Mouse (Mus musculus): Measurements from ENCODE around the gene Ikzf1. TPM values are rescaled to one million over a fixed set of nuclear protein-coding genes. Genes with fewer than 3 reads are reported as not detected.

Gene Ikzf1
- total and polyA plus RNA-seq, 3 experiments, result 60.5 to 214 (median 143) TPM

DNA sequence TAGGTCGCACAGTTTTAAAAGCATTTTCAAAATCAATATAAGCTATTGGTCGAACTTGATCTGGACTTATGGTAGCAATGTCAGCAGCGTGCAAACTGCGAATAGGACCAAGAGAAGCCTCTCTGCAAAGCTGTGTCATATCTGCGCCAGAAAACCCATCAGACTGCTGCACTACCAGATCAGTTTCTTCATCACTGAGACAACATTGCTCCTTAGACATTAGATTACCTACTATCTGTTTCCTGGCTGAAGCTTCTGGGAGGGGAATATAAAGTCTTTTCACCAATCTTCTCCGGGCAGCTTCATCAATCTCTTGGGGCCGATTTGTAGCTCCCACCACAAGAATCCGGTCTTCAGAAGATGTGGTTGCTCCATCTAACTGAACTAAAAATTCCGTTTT, 116.3 kb downstream of the Ikzf1 start:
- peak overlapping the region; percentile 39; the same call in 1 of the 2 replicates for H3K4me3 ChIP-seq (ENCODE audit: low read depth, low read length)
- ATAC-seq (ENCODE audit: extremely low read depth, insufficient number of reproducible peaks, low FRiP score, poor library complexity, severe bottlenecking), result peak; percentile 68
- no peaks in the 10 kb centered on the region for H3K27me3 ChIP-seq (ENCODE audit: insufficient read depth, low read length)
- TF ChIP-seq TAL1 (conservative IDR thresholded peaks at IDR 0.05; ENCODE audit: low read depth, low read length) (peak; percentile 67), GATA2 (IDR thresholded peaks at IDR 0.05; ENCODE audit: borderline replicate concordance, low read depth, low read length) (no peak)
- H3K9me3 ChIP-seq (replicated peaks), result no peaks in the 10 kb centered on the region
- H3K4me1 ChIP-seq (ENCODE audit: insufficient read depth, low read depth, low read length), result peaks cover 48% of the 10 kb centered on the region
- peaks cover 78% of the 10 kb centered on the region for H3K36me3 ChIP-seq (replicated peaks)
- peak; percentile 13 for DNase-seq (ENCODE audit: low spot score)

DNA sequence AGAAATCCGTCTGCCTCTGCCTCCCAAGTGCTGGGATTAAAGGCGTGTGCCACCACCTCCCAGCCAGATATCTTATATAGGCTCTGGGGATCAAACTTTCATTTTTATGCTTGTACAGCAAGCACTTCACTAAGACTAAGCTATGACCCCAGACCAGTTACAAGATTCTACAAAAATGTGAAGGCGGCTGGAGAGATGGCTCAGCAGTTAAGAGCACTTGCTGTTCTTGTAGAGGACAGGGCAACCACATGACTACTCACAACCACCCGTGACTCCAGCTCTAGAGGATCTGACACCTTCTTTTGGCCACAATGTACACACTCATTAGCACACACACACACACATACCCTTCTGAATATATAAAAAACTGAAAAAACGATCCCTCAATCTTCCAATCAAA, 119.6 kb downstream of the Ikzf1 start:
- Histone ChIP-seq H3K9me3 (replicated peaks) (no peaks in the 10 kb centered on the region), H3K4me1 (ENCODE audit: insufficient read depth, low read depth, low read length) (peaks cover 60% of the 10 kb centered on the region), H3K27me3 (ENCODE audit: insufficient read depth, low read length) (no peaks in the 10 kb centered on the region), H3K36me3 (replicated peaks) (peaks cover 57% of the 10 kb centered on the region), H3K4me3 (ENCODE audit: low read depth, low read length) (no peak overlapping the region)
- DNase-seq (ENCODE audit: low spot score) (no peak), ATAC-seq (ENCODE audit: extremely low read depth, insufficient number of reproducible peaks, low FRiP score, poor library complexity, severe bottlenecking) (no peak)
- TF ChIP-seq TAL1 (conservative IDR thresholded peaks at IDR 0.05; ENCODE audit: low read depth, low read length) (no peak), GATA1 (IDR thresholded peaks at IDR 0.05; ENCODE audit: borderline replicate concordance, low read length) (no peak), GATA2 (IDR thresholded peaks at IDR 0.05; ENCODE audit: borderline replicate concordance, low read depth, low read length) (no peak), POLR2AphosphoS5 (IDR thresholded peaks at IDR 0.05; ENCODE audit: insufficient replicate concordance, low read depth, low read length) (no peak), CTCF (IDR thresholded peaks at IDR 0.05; ENCODE audit: low read depth, low read length) (no peak)

DNA sequence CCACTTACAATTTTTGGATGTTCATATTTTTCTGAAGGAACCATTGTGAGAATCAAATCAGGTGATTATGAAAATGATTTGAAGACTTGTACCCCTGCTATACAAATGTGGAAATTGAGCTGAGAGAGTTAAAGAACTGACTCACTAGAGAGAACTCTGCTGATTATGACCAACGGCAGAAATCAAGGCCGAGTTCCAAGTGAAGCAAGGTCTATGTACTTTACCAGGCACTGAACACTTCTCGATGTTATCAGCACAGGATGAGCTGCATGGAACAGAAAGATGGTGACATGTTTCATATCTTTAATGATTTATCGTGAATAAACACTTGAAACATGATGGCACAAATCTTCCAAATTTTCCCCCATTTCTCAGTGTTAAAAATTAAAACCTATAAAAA, 121.1 kb downstream of the Ikzf1 start:
- Histone ChIP-seq H3K9me3 (replicated peaks) (no peaks in the 10 kb centered on the region), H3K27me3 (ENCODE audit: insufficient read depth, low read length) (no peaks in the 10 kb centered on the region), H3K36me3 (replicated peaks) (peaks cover 53% of the 10 kb centered on the region), H3K4me3 (ENCODE audit: low read depth, low read length) (no peak overlapping the region), H3K4me1 (ENCODE audit: insufficient read depth, low read depth, low read length) (peaks cover 68% of the 10 kb centered on the region)
- TF ChIP-seq TAL1 (conservative IDR thresholded peaks at IDR 0.05; ENCODE audit: low read depth, low read length) (no peak), CTCF (IDR thresholded peaks at IDR 0.05; ENCODE audit: low read depth, low read length) (no peak), GATA2 (IDR thresholded peaks at IDR 0.05; ENCODE audit: borderline replicate concordance, low read depth, low read length) (no peak), GATA1 (IDR thresholded peaks at IDR 0.05; ENCODE audit: borderline replicate concordance, low read length) (no peak)
- no peak for DNase-seq (ENCODE audit: low spot score)
- no peak for ATAC-seq (ENCODE audit: extremely low read depth, insufficient number of reproducible peaks, low FRiP score, poor library complexity, severe bottlenecking)

DNA sequence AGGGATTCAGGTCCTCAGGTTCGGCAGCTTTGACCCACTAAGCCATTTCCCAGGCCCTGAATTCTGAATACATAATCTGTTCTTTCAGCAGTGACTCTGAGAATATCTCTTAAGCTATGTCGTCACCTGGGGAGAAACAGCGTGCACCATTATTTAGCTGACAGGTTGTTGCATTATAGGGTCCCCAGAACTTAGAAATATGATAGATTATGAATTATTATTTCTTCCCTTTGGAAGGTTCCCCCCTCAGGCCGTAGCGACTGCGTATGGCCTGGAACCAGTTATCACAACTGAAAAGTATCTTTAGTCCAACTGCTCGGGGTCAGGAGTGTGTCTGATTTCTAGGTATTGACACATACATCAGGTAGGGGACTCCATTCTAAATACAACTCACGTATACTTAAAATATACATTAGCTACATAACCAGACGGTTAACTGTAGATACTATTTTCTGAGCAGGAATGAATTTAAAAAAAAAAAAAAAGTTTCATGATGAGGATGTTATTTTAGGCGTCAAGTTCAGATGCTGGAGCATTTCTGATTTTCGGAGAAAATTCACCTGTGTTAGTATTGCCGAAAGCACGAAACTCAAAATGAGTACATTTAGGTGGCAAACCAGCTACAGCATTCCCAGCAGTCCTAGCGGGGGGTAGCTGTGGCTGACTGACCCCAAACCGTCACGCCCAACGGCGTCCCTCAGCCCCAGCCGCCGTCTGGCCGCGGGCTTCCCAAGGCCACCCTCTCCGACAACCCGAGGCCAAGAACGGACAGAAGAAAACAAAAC, 123.4 kb downstream of the Ikzf1 start:
- no peaks in the 10 kb centered on the region for H3K9me3 ChIP-seq (replicated peaks)
- peak overlapping the region; percentile 77 for H3K4me3 ChIP-seq (ENCODE audit: low read depth, low read length)
- H3K36me3 ChIP-seq (replicated peaks), result peaks cover 33% of the 10 kb centered on the region
- DNase-seq (ENCODE audit: low spot score) (no peak), ATAC-seq (ENCODE audit: extremely low read depth, insufficient number of reproducible peaks, low FRiP score, poor library complexity, severe bottlenecking) (no peak)
- no peaks in the 10 kb centered on the region for H3K27me3 ChIP-seq (ENCODE audit: insufficient read depth, low read length)
- H3K4me1 ChIP-seq (ENCODE audit: insufficient read depth, low read depth, low read length), result peaks cover 59% of the 10 kb centered on the region
- TF ChIP-seq POLR2AphosphoS5 (IDR thresholded peaks at IDR 0.05; ENCODE audit: insufficient replicate concordance, low read depth, low read length) (no peak), TAL1 (conservative IDR thresholded peaks at IDR 0.05; ENCODE audit: low read depth, low read length) (no peak), GATA1 (IDR thresholded peaks at IDR 0.05; ENCODE audit: borderline replicate concordance, low read length) (no peak), GATA2 (IDR thresholded peaks at IDR 0.05; ENCODE audit: borderline replicate concordance, low read depth, low read length) (no peak), CTCF (IDR thresholded peaks at IDR 0.05; ENCODE audit: low read depth, low read length) (no peak)

DNA sequence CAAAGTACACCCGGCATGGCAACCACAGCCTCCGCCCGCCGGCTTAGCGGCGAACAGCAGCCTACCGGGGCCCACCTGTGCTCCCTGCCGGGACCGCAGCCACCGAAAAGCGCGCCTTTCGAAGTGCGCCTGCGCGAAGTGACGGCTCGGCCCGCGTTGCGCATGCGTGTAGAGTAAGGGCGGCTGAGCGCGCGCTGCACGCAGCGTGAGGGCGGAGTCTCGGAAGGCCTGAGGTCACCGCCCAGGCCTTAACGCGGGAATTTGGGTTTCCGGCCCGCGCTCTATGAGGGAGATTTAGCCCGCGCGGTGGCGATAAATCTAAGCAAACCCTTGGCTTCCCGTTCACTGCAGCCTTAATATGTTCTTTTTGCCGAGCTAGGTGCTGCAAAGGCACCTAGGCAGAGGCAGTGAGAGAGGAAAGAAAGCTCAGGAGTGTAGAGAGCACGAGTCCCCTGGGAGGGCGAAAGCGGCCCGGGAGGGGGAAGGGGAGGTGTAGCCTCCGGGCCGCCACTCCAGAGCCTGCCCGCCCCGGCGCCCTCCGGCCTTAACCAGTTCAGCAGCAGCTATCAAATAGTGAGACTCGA, 124.1 kb downstream of the Ikzf1 start, which contains the start of gene Fignl1:
Gene Fignl1, minus strand, starts transcription at position 143 of the 584 bp plus-strand sequence.
- H3K4me1 ChIP-seq (ENCODE audit: insufficient read depth, low read depth, low read length), result peaks cover 54% of the 10 kb centered on the region
- H3K4me3 ChIP-seq (ENCODE audit: low read depth, low read length), result peak within 1 kb of the TSS; percentile 77
- ATAC-seq (ENCODE audit: extremely low read depth, insufficient number of reproducible peaks, low FRiP score, poor library complexity, severe bottlenecking) (peak; percentile 82), DNase-seq (ENCODE audit: low spot score) (peak; percentile 85)
- H3K9me3 ChIP-seq (replicated peaks), result no peaks in the 10 kb centered on the region
- peaks cover 26% of the 10 kb centered on the region for H3K36me3 ChIP-seq (replicated peaks)
- TF ChIP-seq TAL1 (conservative IDR thresholded peaks at IDR 0.05; ENCODE audit: low read depth, low read length), result no peak
- no peak for TF ChIP-seq GATA2 (IDR thresholded peaks at IDR 0.05; ENCODE audit: borderline replicate concordance, low read depth, low read length)
- no peak for TF ChIP-seq CTCF (IDR thresholded peaks at IDR 0.05; ENCODE audit: low read depth, low read length)
- no peak for TF ChIP-seq POLR2AphosphoS5 (IDR thresholded peaks at IDR 0.05; ENCODE audit: insufficient replicate concordance, low read depth, low read length)
- TF ChIP-seq GATA1 (IDR thresholded peaks at IDR 0.05; ENCODE audit: borderline replicate concordance, low read length), result no peak
- H3K27me3 ChIP-seq (ENCODE audit: insufficient read depth, low read length), result no peaks in the 10 kb centered on the region

DNA sequence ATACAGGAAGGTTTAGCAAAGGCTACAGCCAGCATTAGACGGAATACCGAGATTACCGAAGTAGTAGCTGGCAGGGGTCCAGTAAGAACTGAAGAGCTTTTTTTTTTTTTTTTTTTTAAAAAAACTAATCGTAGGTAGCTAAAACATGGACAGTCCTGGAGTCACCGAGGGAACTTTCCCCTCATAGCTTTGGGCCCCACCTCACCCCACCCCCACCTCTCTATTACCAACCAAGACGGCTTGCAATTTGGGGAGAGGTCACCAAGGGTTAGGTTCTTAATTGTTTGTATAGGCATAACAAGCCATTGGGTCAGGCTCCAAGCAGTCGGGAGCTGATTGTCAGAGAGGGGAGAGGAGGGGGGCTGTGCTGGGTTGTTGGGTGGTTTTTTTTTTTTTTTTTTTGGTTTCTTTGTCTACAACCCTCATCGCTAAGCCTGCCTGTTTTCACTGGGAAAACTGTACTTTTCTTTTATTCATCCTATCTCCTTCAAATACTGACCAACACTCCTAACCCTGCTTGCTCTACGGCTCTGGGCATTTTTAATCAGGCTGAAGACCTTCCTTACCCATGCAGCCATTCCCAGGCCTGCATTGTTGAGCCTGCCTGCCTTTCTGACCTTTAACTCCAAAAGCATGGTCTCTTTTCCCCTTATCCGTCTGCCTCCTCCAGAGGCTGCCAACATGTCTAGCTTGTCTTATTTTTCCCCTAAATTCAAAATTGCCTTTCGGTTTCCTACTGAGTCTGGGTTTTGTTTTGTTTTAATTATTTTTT, 124.8 kb downstream of the Ikzf1 start:
- DNase-seq (ENCODE audit: low spot score), result peak; percentile 27
- H3K36me3 ChIP-seq (replicated peaks), result peaks cover 19% of the 10 kb centered on the region

More for the DNA sequence above, 124.8 kb downstream of the Ikzf1 start:
- no peak for ATAC-seq (ENCODE audit: extremely low read depth, insufficient number of reproducible peaks, low FRiP score, poor library complexity, severe bottlenecking)
- Histone ChIP-seq H3K4me3 (ENCODE audit: low read depth, low read length) (peak overlapping the region; percentile 77), H3K27me3 (ENCODE audit: insufficient read depth, low read length) (no peaks in the 10 kb centered on the region), H3K4me1 (ENCODE audit: insufficient read depth, low read depth, low read length) (peaks cover 48% of the 10 kb centered on the region), H3K9me3 (replicated peaks) (no peaks in the 10 kb centered on the region)
- TF ChIP-seq POLR2AphosphoS5 (IDR thresholded peaks at IDR 0.05; ENCODE audit: insufficient replicate concordance, low read depth, low read length), result no peak
- no peak for TF ChIP-seq TAL1 (conservative IDR thresholded peaks at IDR 0.05; ENCODE audit: low read depth, low read length)
- no peak for TF ChIP-seq GATA1 (IDR thresholded peaks at IDR 0.05; ENCODE audit: borderline replicate concordance, low read length)
- no peak for TF ChIP-seq CTCF (IDR thresholded peaks at IDR 0.05; ENCODE audit: low read depth, low read length)
- TF ChIP-seq GATA2 (IDR thresholded peaks at IDR 0.05; ENCODE audit: borderline replicate concordance, low read depth, low read length), result no peak
